Mouse (Mus musculus) B cell, adult (primary cell): ENCODE measurements around the gene Zfy2. TPM values are rescaled to one million over a fixed set of nuclear protein-coding genes. Genes with fewer than 3 reads are reported as not detected.

Experiments
- total RNA-seq: library from RNA; stranded (reverse); gene quantifications from 4 replicates; pipeline ENCODE4 v1.2.4, GENCODE M21; 2023; ENCODE audit not compliant: inconsistent age

Zfy2 gene
- not detected in 4 replicates for total RNA-seq

GRCm38 (mm10) chrY:2170309-2170708, at the start of gene Zfy2:
Gene Zfy2, minus strand, starts transcription at chrY:2170409.

